Mouse (Mus musculus): ENCODE data around the gene Rab12. TPM values are rescaled to one million over a fixed set of nuclear protein-coding genes. Genes with fewer than 3 reads are reported as not detected.

The Rab12 gene
- 108 and 112 TPM in 2 replicates for polyA plus RNA-seq (2015; fragmentation: Nextera tagmentation; extraction: Ambion mirVana)

GRCm38 (mm10) chr17:66519554-66520553 is at the start of gene Rab12:
Gene Rab12 (minus strand): TSS chr17:66519729.

GRCm38 (mm10) chr17:66449460-66450341 is 69.8 kb downstream of the Rab12 start, which contains the start of gene Mtcl1:
Gene Mtcl1 (minus strand): TSS chr17:66449750.

Other genes with a start within 250 kb of the Rab12 start
- gene Mtcl1, start 70.0 kb downstream of the Rab12 start, polyA plus RNA-seq (2015; fragmentation: Nextera tagmentation; extraction: Ambion mirVana), result 14.4 and 18.0 TPM in 2 replicates
- not detected in 2 replicates for gene Themis3, start 74.9 kb upstream of the Rab12 start, polyA plus RNA-seq (2015; fragmentation: Nextera tagmentation; extraction: Ambion mirVana)